Mouse (Mus musculus) myocyte (in vitro differentiated cells): ENCODE data around the gene Mmrn2.

Source experiments
- E2F4 ChIP-seq: IDR thresholded peaks from one replicate; pipeline ENCODE4 v1.6.1; 2011; ENCODE audit warnings: mild to moderate bottlenecking, control low read depth, moderate library complexity; ENCODE audit not compliant: insufficient read depth
- MAX ChIP-seq: IDR thresholded peaks from one replicate; pipeline ENCODE4 v1.6.1; 2011; ENCODE audit warnings: low read depth, mild to moderate bottlenecking, control low read depth
- MYOD1 ChIP-seq, 3 experiments: IDR thresholded peaks; one replicate each; pipeline ENCODE4 v1.6.1; 2011; ENCODE audit warnings: control low read depth in 2 of 3, low read depth in 2 of 3, mild to moderate bottlenecking in 2 of 3, moderate library complexity in 1 of 3; ENCODE audit not compliant: insufficient read length in 2 of 3, control insufficient read depth in 1 of 3
- MYOG ChIP-seq, 3 experiments: IDR thresholded peaks; one replicate each; pipeline ENCODE4 v1.6.1; 2011; ENCODE audit warnings: control low read depth in 2 of 3, low read depth in 2 of 3, mild to moderate bottlenecking in 2 of 3; ENCODE audit not compliant: insufficient read length in 2 of 3, control insufficient read depth in 1 of 3, insufficient read depth in 1 of 3
- POLR2A ChIP-seq: IDR thresholded peaks from one replicate; pipeline ENCODE4 v1.6.1; 2011; ENCODE audit warnings: low read depth, mild to moderate bottlenecking, control low read depth, moderate library complexity; ENCODE audit not compliant: insufficient read length
- POLR2AphosphoS2 ChIP-seq: IDR thresholded peaks from one replicate; pipeline ENCODE4 v1.6.1; 2011; ENCODE audit warnings: low read depth, control low read depth; ENCODE audit not compliant: insufficient read length
- TCF12 ChIP-seq: IDR thresholded peaks from one replicate; pipeline ENCODE4 v1.6.1; 2011; ENCODE audit warnings: mild to moderate bottlenecking, control low read depth; ENCODE audit not compliant: poor library complexity, insufficient read depth, severe bottlenecking
- USF1 ChIP-seq: IDR thresholded peaks from one replicate; pipeline ENCODE4 v1.6.1; 2011; ENCODE audit warnings: low read depth, mild to moderate bottlenecking, control low read depth, moderate library complexity

- no peak for TF ChIP-seq POLR2A
- TF ChIP-seq MYOG (IDR thresholded peaks at IDR 0.05; ENCODE audit: control insufficient read depth in 1 of 3, insufficient read depth in 1 of 3, insufficient read length in 2 of 3, low read depth in 2 of 3) = no peak
- TF ChIP-seq MAX = no peak
- TF ChIP-seq E2F4 = no peak
- no peak for TF ChIP-seq USF1
- no peak for TF ChIP-seq POLR2AphosphoS2
- TF ChIP-seq TCF12 = no peak
- TF ChIP-seq MYOD1 (IDR thresholded peaks at IDR 0.05; ENCODE audit: control insufficient read depth in 1 of 3, insufficient read length in 2 of 3, low read depth in 2 of 3) = no peak
Observed at GRCm38 (mm10) chr14:34449807-34450206, 74.5 kb downstream of the Mmrn2 start.
